In genomic region chr2:79453901-79454781, GRCm38 (mm10) we compare ENCODE assay signal across 8 mouse cellular contexts. TPM values are rescaled to one million over a fixed set of nuclear protein-coding genes. Genes with fewer than 3 reads are reported as not detected.
DNase-seq lines count a peak whose midpoint lies in the region; ATAC-seq lines count a peak whose summit lies in the region.

No protein-coding gene starts in this region.

- no peak for ATAC-seq in CD4-positive, CD25-positive, alpha-beta regulatory T cell, adult 4 months
- peak; percentile 93 for ATAC-seq in common myeloid progenitor, adult 5-6 weeks (replicated peaks; ENCODE audit: low read depth, poor library complexity, severe bottlenecking)
- peak; percentile 86 for ATAC-seq in limb, embryonic 15.5 days (ENCODE audit: insufficient number of reproducible peaks, low FRiP score, low TSS enrichment, low read depth)
- peak; percentile 71 for ATAC-seq in midbrain, embryonic 13.5 days
- ATAC-seq in stomach, embryonic 15.5 days (ENCODE audit: insufficient read depth, low FRiP score, low read depth), result peak; percentile 79; the same call in 1 of the 2 replicates

- intact Hi-C loops in gastrocnemius, postnatal 36 days (cut with DNase I), result no loop called here

- H3K4me3 ChIP-seq in limb, embryonic 15.5 days, result peak overlapping the region; percentile 39
- H3K4me3 ChIP-seq in midbrain, embryonic 13.5 days (replicated peaks), result peak overlapping the region; percentile 54
- H3K4me3 ChIP-seq in stomach, embryonic 15.5 days (replicated peaks), result peak overlapping the region; percentile 37

- DNase-seq in CD4-positive, CD25-positive, alpha-beta regulatory T cell, adult 2 months (ENCODE audit: low read depth, low spot score), result peak; percentile 44
- peak; percentile 26 to 49 for DNase-seq in gastrocnemius, postnatal 36 days
- peak; percentile 29 for DNase-seq in kidney, adult 11 months

- H3K4me2 ChIP-seq in limb, embryonic 15.5 days, result peak overlapping the region; percentile 70
- peak overlapping the region; percentile 72 for H3K4me2 ChIP-seq in midbrain, embryonic 13.5 days (replicated peaks)
- peak overlapping the region; percentile 79 for H3K4me2 ChIP-seq in stomach, embryonic 15.5 days

- no peaks in the 10 kb centered on the region for H3K9me3 ChIP-seq in limb, embryonic 15.5 days
- no peaks in the 10 kb centered on the region for H3K9me3 ChIP-seq in midbrain, embryonic 13.5 days
- H3K9me3 ChIP-seq in stomach, embryonic 15.5 days, result no peaks in the 10 kb centered on the region

- H3K27ac ChIP-seq in limb, embryonic 15.5 days, result no peak overlapping the region
- H3K27ac ChIP-seq in midbrain, embryonic 13.5 days, result peak overlapping the region; percentile 87
- H3K27ac ChIP-seq in stomach, embryonic 15.5 days, result no peak overlapping the region

- peaks cover 59% of the 10 kb centered on the region for H3K27me3 ChIP-seq in limb, embryonic 15.5 days
- peaks cover 51% of the 10 kb centered on the region for H3K27me3 ChIP-seq in midbrain, embryonic 13.5 days
- H3K27me3 ChIP-seq in stomach, embryonic 15.5 days (replicated peaks), result peaks cover 52% of the 10 kb centered on the region

- 3% methylated on average over 55 of the region's 55 CpGs for WGBS in limb, embryonic 15.5 days
- 2% methylated on average over 55 of the region's 55 CpGs for WGBS in midbrain, embryonic 13.5 days
- WGBS in stomach, embryonic 15.5 days, result 4% methylated on average over 55 of the region's 55 CpGs

- H3K9ac ChIP-seq in limb, embryonic 15.5 days, result no peak overlapping the region
- peak overlapping the region; percentile 76 for H3K9ac ChIP-seq in midbrain, embryonic 13.5 days (replicated peaks)
- H3K9ac ChIP-seq in stomach, embryonic 15.5 days, result no peak overlapping the region

- H3K36me3 ChIP-seq in limb, embryonic 15.5 days, result no peaks in the 10 kb centered on the region
- H3K36me3 ChIP-seq in midbrain, embryonic 13.5 days, result no peaks in the 10 kb centered on the region
- no peaks in the 10 kb centered on the region for H3K36me3 ChIP-seq in stomach, embryonic 15.5 days

- H3K4me1 ChIP-seq in limb, embryonic 15.5 days, result peaks cover 18% of the 10 kb centered on the region
- peaks cover 46% of the 10 kb centered on the region for H3K4me1 ChIP-seq in midbrain, embryonic 13.5 days (replicated peaks)
- 0 out of 2 replicates have a peak, but pooled peaks cover 4% of the 10 kb centered on the region for H3K4me1 ChIP-seq in stomach, embryonic 15.5 days

RNA-seq across cellular contexts. Expression of gene Neurod1, which starts 2.4 kb away (rescaled TPM):
- polyA plus RNA-seq in CD4-positive, CD25-positive, alpha-beta regulatory T cell, adult 4 months (2017; shearing (Covaris generic)), result not detected
- not detected in 2 replicates for total RNA-seq in common myeloid progenitor, adult 5-6 weeks (2017)
- not detected for total RNA-seq in gastrocnemius, postnatal 36 days (2021)
- not detected in 2 replicates for polyA plus RNA-seq in limb, embryonic 15.5 days (2015; fragmentation: Nextera tagmentation; extraction: Ambion mirVana)
- 38.5 and 38.8 TPM in 2 replicates for polyA plus RNA-seq in midbrain, embryonic 13.5 days (2015; fragmentation: Nextera tagmentation; extraction: Ambion mirVana)
- polyA plus RNA-seq in stomach, embryonic 15.5 days (2015; fragmentation: Nextera tagmentation; extraction: Ambion mirVana), result 2.2 and 3.3 TPM in 2 replicates

RNA-seq across cellular contexts. Expression of gene Cerkl, which starts 2.4 kb away (rescaled TPM):
- polyA plus RNA-seq in CD4-positive, CD25-positive, alpha-beta regulatory T cell, adult 4 months (2017; shearing (Covaris generic)), result 10 to 100 TPM; 35.8 to 46.1 TPM
- total RNA-seq in common myeloid progenitor, adult 5-6 weeks (2017), result 6.3 and 10.5 TPM in 2 replicates
- total RNA-seq in gastrocnemius, postnatal 36 days (2021), result under 1 TPM; 0.35 to 0.46 TPM
- 0.88 and 2.1 TPM in 2 replicates for polyA plus RNA-seq in limb, embryonic 15.5 days (2015; fragmentation: Nextera tagmentation; extraction: Ambion mirVana)
- 1.6 and 2.6 TPM in 2 replicates for polyA plus RNA-seq in midbrain, embryonic 13.5 days (2015; fragmentation: Nextera tagmentation; extraction: Ambion mirVana)
- 0.53 and 1.3 TPM in 2 replicates for polyA plus RNA-seq in stomach, embryonic 15.5 days (2015; fragmentation: Nextera tagmentation; extraction: Ambion mirVana)

Comparison
In these comparisons a context has a peak if more than half of its experiments do, and no peak if none do; other contexts are left out.
1. RNA of gene Cerkl, which starts 2.4 kb away (polyA plus RNA-seq): 35.8 to 46.1 TPM in CD4-positive, CD25-positive, alpha-beta regulatory T cell, adult 4 months; 0.88 to 2.1 TPM in limb, embryonic 15.5 days, 1.6 to 2.6 TPM in midbrain, embryonic 13.5 days and 0.53 to 1.3 TPM in stomach, embryonic 15.5 days; every median in the first group is over 10 times any median in the second.
2. Peak in every context shown above with its lines, with median percentiles within 50 percentile points of each other: DNase-seq, H3K4me2 ChIP-seq and H3K4me3 ChIP-seq.